Mouse (Mus musculus): ENCODE measurements at regions not wholly inside any gene's neighbourhood (a gene's known extent, or its start where the extent isn't known, plus 50 kb on each side); places are given as distances from the start of the nearest gene placed in this dataset.

DNA sequence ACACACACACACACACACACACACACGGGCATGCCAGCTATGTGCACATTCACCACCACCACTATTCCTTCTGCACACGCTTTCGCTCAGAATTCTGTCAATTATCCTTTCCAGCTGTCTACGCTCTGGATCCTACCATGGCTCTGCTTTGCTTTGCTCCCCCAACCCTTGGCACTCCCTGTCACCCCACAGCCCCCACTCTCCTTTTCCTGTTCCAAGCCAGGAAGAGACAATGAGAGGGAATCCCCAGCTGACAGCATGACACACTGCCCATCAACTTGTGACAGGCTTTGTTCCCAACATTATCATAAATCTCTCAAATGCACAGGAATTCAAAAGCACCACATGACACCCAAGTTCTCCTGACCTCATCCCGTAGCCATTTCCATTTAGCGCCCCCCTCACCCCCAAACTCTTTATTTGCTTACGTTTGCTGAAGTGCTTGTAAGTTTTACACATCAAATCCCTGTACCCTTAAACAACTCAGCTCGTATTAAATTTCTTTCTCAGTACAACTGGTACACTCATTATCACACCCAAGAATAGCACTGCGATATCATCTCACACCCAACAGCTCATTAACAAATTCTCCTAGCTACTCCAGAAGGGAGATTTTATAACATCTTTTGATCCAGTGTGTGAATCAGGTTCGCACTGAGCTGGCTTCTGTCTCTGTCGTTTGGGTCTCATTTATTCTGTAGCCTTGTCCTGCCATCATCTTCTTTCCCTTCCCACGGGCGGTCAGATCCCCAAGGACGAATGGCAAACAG lies 140.3 kb downstream of the Ptpn20 start:
- TF ChIP-seq CTCF (IDR thresholded peaks at IDR 0.05; ENCODE audit: borderline replicate concordance, insufficient read depth, low read depth, low read length) = no peak
- no peak for TF ChIP-seq POLR2A (IDR thresholded peaks at IDR 0.05; ENCODE audit: borderline replicate concordance, insufficient read depth, low read length)
